Mouse (Mus musculus) kidney, postnatal 25 days (tissue): ENCODE results near the gene Igdcc3.

Source experiments
- DNase-seq, 2 experiments: peaks; one replicate each; pipeline ENCODE4 v3.0.0; 2021; ENCODE audit warnings: mixed read lengths in 2 of 2

The Igdcc3 gene

GRCm38 (mm10) chr9:65141306-65141975, 452 bp downstream of the Igdcc3 start:
- peak; percentile 40 to 56 for DNase-seq

GRCm38 (mm10) chr9:65141976-65142318, 958 bp downstream of the Igdcc3 start:
- DNase-seq, result peak in 1 of 2 experiments; percentile 35

- DNase-seq, result no peak
Measured at GRCm38 (mm10) chr9:65142399-65142798, 1.4 kb downstream of the Igdcc3 start.

GRCm38 (mm10) chr9:65146001-65146400, 5.0 kb downstream of the Igdcc3 start:
- DNase-seq, result no peak

GRCm38 (mm10) chr9:65148507-65148906, 7.5 kb downstream of the Igdcc3 start:
- no peak for DNase-seq

GRCm38 (mm10) chr9:65152711-65153330, 11.8 kb downstream of the Igdcc3 start:
- DNase-seq, result no peak

- DNase-seq, result peak; percentile 46 to 81
Measured at GRCm38 (mm10) chr9:65153331-65153711, 12.3 kb downstream of the Igdcc3 start.

- peak in 1 of 2 experiments; percentile 52 for DNase-seq
Measured at GRCm38 (mm10) chr9:65154692-65155455, 13.9 kb downstream of the Igdcc3 start.

- DNase-seq, result no peak
Measured at GRCm38 (mm10) chr9:65156604-65157003, 15.6 kb downstream of the Igdcc3 start.

- no peak for DNase-seq
Measured at GRCm38 (mm10) chr9:65157631-65158030, 16.6 kb downstream of the Igdcc3 start.

GRCm38 (mm10) chr9:65161188-65161587, 20.2 kb downstream of the Igdcc3 start:
- DNase-seq, result no peak

- DNase-seq, result no peak
Measured at GRCm38 (mm10) chr9:65161881-65162280, 20.9 kb downstream of the Igdcc3 start.

GRCm38 (mm10) chr9:65162711-65163639, 22.0 kb downstream of the Igdcc3 start:
- DNase-seq, result no peak

GRCm38 (mm10) chr9:65164870-65165269, 23.9 kb downstream of the Igdcc3 start:
- peak in 1 of 2 experiments; percentile 23 for DNase-seq

GRCm38 (mm10) chr9:65166386-65166785, 25.4 kb downstream of the Igdcc3 start:
- no peak for DNase-seq

GRCm38 (mm10) chr9:65168534-65168933, 27.5 kb downstream of the Igdcc3 start:
- DNase-seq, result no peak

- DNase-seq, result no peak
Measured at GRCm38 (mm10) chr9:65168952-65169351, 28.0 kb downstream of the Igdcc3 start.

GRCm38 (mm10) chr9:65172654-65173053, 31.7 kb downstream of the Igdcc3 start:
- no peak for DNase-seq

GRCm38 (mm10) chr9:65175234-65175938, 34.4 kb downstream of the Igdcc3 start:
- DNase-seq, result no peak

- no peak for DNase-seq
Measured at GRCm38 (mm10) chr9:65175939-65176871, 35.2 kb downstream of the Igdcc3 start.

- no peak for DNase-seq
Measured at GRCm38 (mm10) chr9:65177497-65177896, 36.5 kb downstream of the Igdcc3 start.
